Mouse (Mus musculus): ENCODE data around the gene Erg. TPM values are rescaled to one million over a fixed set of nuclear protein-coding genes. Genes with fewer than 3 reads are reported as not detected.

Gene Erg
- polyA plus RNA-seq (2015; fragmentation: Nextera tagmentation; extraction: Ambion mirVana): 9.2 and 9.5 TPM in 2 replicates

- 2% methylated on average over 5 of the region's 5 CpGs for WGBS
- H3K4me1 ChIP-seq (ENCODE audit: insufficient read depth, low read length): peaks cover 15% of the 10 kb centered on the region
- no peaks in the 10 kb centered on the region for H3K36me3 ChIP-seq (ENCODE audit: insufficient read depth, low read length)
- 0 out of 2 replicates have a peak within 1 kb of the TSS, but pooled peaks have one; percentile 24 for H3K9ac ChIP-seq (replicated peaks; ENCODE audit: low read length)
- no peak within 1 kb of the TSS for H3K27ac ChIP-seq (ENCODE audit: low read length)
- peak within 1 kb of the TSS; percentile 64 for H3K4me2 ChIP-seq (replicated peaks; ENCODE audit: low read depth, low read length)
- ATAC-seq (ENCODE audit: low FRiP score, low TSS enrichment): no peak
- peaks cover 6% of the 10 kb centered on the region; the same call in 1 of the 2 replicates for H3K9me3 ChIP-seq (ENCODE audit: low read length)
- peaks cover 65% of the 10 kb centered on the region for H3K27me3 ChIP-seq (ENCODE audit: insufficient read depth, low read length)
- peak within 1 kb of the TSS; percentile 46 for H3K4me3 ChIP-seq (ENCODE audit: low read length)
These were observed at the start of gene Erg for GRCm38 (mm10) chr16:95586311-95586602. TSS of gene Erg (minus strand) at chr16:95586593.

GRCm38 (mm10) chr16:95631816-95632215 lies 45.4 kb upstream of the Erg start:
- Histone ChIP-seq H3K27ac (ENCODE audit: low read length) (no peak overlapping the region), H3K9me3 (ENCODE audit: low read length) (no peaks in the 10 kb centered on the region), H3K4me2 (replicated peaks; ENCODE audit: low read depth, low read length) (no peak overlapping the region), H3K27me3 (ENCODE audit: insufficient read depth, low read length) (no peaks in the 10 kb centered on the region), H3K4me1 (ENCODE audit: insufficient read depth, low read length) (no peaks in the 10 kb centered on the region), H3K4me3 (ENCODE audit: low read length) (no peak overlapping the region), H3K36me3 (ENCODE audit: insufficient read depth, low read length) (no peaks in the 10 kb centered on the region), H3K9ac (replicated peaks; ENCODE audit: low read length) (no peak overlapping the region)
- 56% methylated on average over 10 of the region's 10 CpGs for WGBS
- ATAC-seq (ENCODE audit: low FRiP score, low TSS enrichment): no peak

- Histone ChIP-seq H3K4me3 (ENCODE audit: low read length) (no peak overlapping the region), H3K9me3 (ENCODE audit: low read length) (no peaks in the 10 kb centered on the region), H3K27me3 (ENCODE audit: insufficient read depth, low read length) (no peaks in the 10 kb centered on the region), H3K4me2 (replicated peaks; ENCODE audit: low read depth, low read length) (no peak overlapping the region), H3K27ac (ENCODE audit: low read length) (no peak overlapping the region), H3K9ac (replicated peaks; ENCODE audit: low read length) (no peak overlapping the region), H3K36me3 (ENCODE audit: insufficient read depth, low read length) (no peaks in the 10 kb centered on the region), H3K4me1 (ENCODE audit: insufficient read depth, low read length) (no peaks in the 10 kb centered on the region)
- WGBS: 75% methylated on average over 7 of the region's 7 CpGs
- no peak for ATAC-seq (ENCODE audit: low FRiP score, low TSS enrichment)
These were observed 37.7 kb upstream of the Erg start for GRCm38 (mm10) chr16:95623876-95624770.

GRCm38 (mm10) chr16:95623056-95623455 lies 36.7 kb upstream of the Erg start:
- ATAC-seq (ENCODE audit: low FRiP score, low TSS enrichment): no peak
- H3K9ac ChIP-seq (replicated peaks; ENCODE audit: low read length): no peak overlapping the region
- H3K27ac ChIP-seq (ENCODE audit: low read length): no peak overlapping the region
- no peak overlapping the region for H3K4me3 ChIP-seq (ENCODE audit: low read length)
- 86% methylated on average over 4 of the region's 4 CpGs for WGBS
- no peak overlapping the region for H3K4me2 ChIP-seq (replicated peaks; ENCODE audit: low read depth, low read length)
- no peaks in the 10 kb centered on the region for H3K9me3 ChIP-seq (ENCODE audit: low read length)
- no peaks in the 10 kb centered on the region for H3K4me1 ChIP-seq (ENCODE audit: insufficient read depth, low read length)
- no peaks in the 10 kb centered on the region for H3K36me3 ChIP-seq (ENCODE audit: insufficient read depth, low read length)
- H3K27me3 ChIP-seq (ENCODE audit: insufficient read depth, low read length): no peaks in the 10 kb centered on the region

GRCm38 (mm10) chr16:95619859-95620325 lies 33.5 kb upstream of the Erg start:
- Histone ChIP-seq H3K27ac (ENCODE audit: low read length) (no peak overlapping the region), H3K9ac (replicated peaks; ENCODE audit: low read length) (no peak overlapping the region), H3K4me2 (replicated peaks; ENCODE audit: low read depth, low read length) (no peak overlapping the region), H3K36me3 (ENCODE audit: insufficient read depth, low read length) (no peaks in the 10 kb centered on the region), H3K27me3 (ENCODE audit: insufficient read depth, low read length) (no peaks in the 10 kb centered on the region), H3K4me1 (ENCODE audit: insufficient read depth, low read length) (no peaks in the 10 kb centered on the region), H3K9me3 (ENCODE audit: low read length) (no peaks in the 10 kb centered on the region; the same call in 1 of the 2 replicates), H3K4me3 (ENCODE audit: low read length) (no peak overlapping the region)
- no peak for ATAC-seq (ENCODE audit: low FRiP score, low TSS enrichment)
- 60% methylated on average over 4 of the region's 4 CpGs for WGBS

GRCm38 (mm10) chr16:95618206-95618605 lies 31.8 kb upstream of the Erg start:
- Histone ChIP-seq H3K36me3 (ENCODE audit: insufficient read depth, low read length) (no peaks in the 10 kb centered on the region), H3K4me1 (ENCODE audit: insufficient read depth, low read length) (no peaks in the 10 kb centered on the region), H3K27me3 (ENCODE audit: insufficient read depth, low read length) (no peaks in the 10 kb centered on the region), H3K9me3 (ENCODE audit: low read length) (no peaks in the 10 kb centered on the region; the same call in 1 of the 2 replicates), H3K4me3 (ENCODE audit: low read length) (no peak overlapping the region), H3K27ac (ENCODE audit: low read length) (no peak overlapping the region), H3K4me2 (replicated peaks; ENCODE audit: low read depth, low read length) (no peak overlapping the region), H3K9ac (replicated peaks; ENCODE audit: low read length) (no peak overlapping the region)
- 50% methylated on average over 15 of the region's 15 CpGs for WGBS
- no peak for ATAC-seq (ENCODE audit: low FRiP score, low TSS enrichment)

GRCm38 (mm10) chr16:95617720-95618119 lies 31.3 kb upstream of the Erg start:
- Histone ChIP-seq H3K9ac (replicated peaks; ENCODE audit: low read length) (no peak overlapping the region), H3K9me3 (ENCODE audit: low read length) (no peaks in the 10 kb centered on the region; the same call in 1 of the 2 replicates), H3K4me1 (ENCODE audit: insufficient read depth, low read length) (no peaks in the 10 kb centered on the region), H3K4me3 (ENCODE audit: low read length) (no peak overlapping the region), H3K27ac (ENCODE audit: low read length) (no peak overlapping the region), H3K36me3 (ENCODE audit: insufficient read depth, low read length) (no peaks in the 10 kb centered on the region), H3K27me3 (ENCODE audit: insufficient read depth, low read length) (no peaks in the 10 kb centered on the region), H3K4me2 (replicated peaks; ENCODE audit: low read depth, low read length) (no peak overlapping the region)
- no peak for ATAC-seq (ENCODE audit: low FRiP score, low TSS enrichment)
- WGBS: 40% methylated on average over 6 of the region's 6 CpGs

GRCm38 (mm10) chr16:95615579-95615978 lies 29.2 kb upstream of the Erg start:
- no peaks in the 10 kb centered on the region for H3K36me3 ChIP-seq (ENCODE audit: insufficient read depth, low read length)
- ATAC-seq (ENCODE audit: low FRiP score, low TSS enrichment): no peak
- H3K27me3 ChIP-seq (ENCODE audit: insufficient read depth, low read length): no peaks in the 10 kb centered on the region
- no peaks in the 10 kb centered on the region; the same call in 1 of the 2 replicates for H3K9me3 ChIP-seq (ENCODE audit: low read length)
- H3K4me3 ChIP-seq (ENCODE audit: low read length): no peak overlapping the region
- no peak overlapping the region for H3K27ac ChIP-seq (ENCODE audit: low read length)
- H3K9ac ChIP-seq (replicated peaks; ENCODE audit: low read length): no peak overlapping the region
- no peaks in the 10 kb centered on the region for H3K4me1 ChIP-seq (ENCODE audit: insufficient read depth, low read length)
- 49% methylated on average over 6 of the region's 6 CpGs for WGBS
- no peak overlapping the region for H3K4me2 ChIP-seq (replicated peaks; ENCODE audit: low read depth, low read length)

GRCm38 (mm10) chr16:95614482-95614881 lies 28.1 kb upstream of the Erg start:
- 94% methylated on average over 2 of the region's 2 CpGs for WGBS
- H3K36me3 ChIP-seq (ENCODE audit: insufficient read depth, low read length): no peaks in the 10 kb centered on the region
- no peaks in the 10 kb centered on the region; the same call in 1 of the 2 replicates for H3K9me3 ChIP-seq (ENCODE audit: low read length)
- H3K27me3 ChIP-seq (ENCODE audit: insufficient read depth, low read length): no peaks in the 10 kb centered on the region
- H3K27ac ChIP-seq (ENCODE audit: low read length): no peak overlapping the region
- no peak for ATAC-seq (ENCODE audit: low FRiP score, low TSS enrichment)
- no peak overlapping the region for H3K9ac ChIP-seq (replicated peaks; ENCODE audit: low read length)
- no peaks in the 10 kb centered on the region for H3K4me1 ChIP-seq (ENCODE audit: insufficient read depth, low read length)
- no peak overlapping the region for H3K4me3 ChIP-seq (ENCODE audit: low read length)
- H3K4me2 ChIP-seq (replicated peaks; ENCODE audit: low read depth, low read length): no peak overlapping the region
